Mouse (Mus musculus): ENCODE results near the gene Nfib. TPM values are rescaled to one million over a fixed set of nuclear protein-coding genes. Genes with fewer than 3 reads are reported as not detected.

The Nfib gene
- polyA plus RNA-seq, 2 experiments, result 1.7 to 2.6 TPM

DNA sequence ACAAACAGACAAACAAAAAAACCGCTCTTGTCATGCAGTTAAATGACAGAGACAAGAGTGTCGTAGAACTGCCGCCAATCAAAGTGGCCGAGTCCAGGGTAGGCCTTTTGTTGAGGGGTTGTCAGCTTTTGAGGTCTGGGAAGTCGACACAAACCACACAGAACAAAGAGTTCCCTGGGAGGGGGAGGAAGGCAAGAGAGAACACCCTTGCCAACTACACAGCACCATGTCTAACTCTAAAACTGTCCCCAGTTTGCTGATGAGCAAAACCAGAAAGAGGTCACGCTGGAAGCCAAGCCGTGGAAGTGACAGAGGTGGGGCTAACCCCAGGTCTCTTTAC is 91.1 kb downstream of the Nfib start:
- WGBS (ENCODE audit: insufficient replicate concordance), result 39% methylated on average over 7 of the region's 7 CpGs
- H3K4me3 ChIP-seq (ENCODE audit: insufficient read depth in 1 of 2, low read depth in 2 of 2, low read length in 2 of 2), result no peak overlapping the region

DNA sequence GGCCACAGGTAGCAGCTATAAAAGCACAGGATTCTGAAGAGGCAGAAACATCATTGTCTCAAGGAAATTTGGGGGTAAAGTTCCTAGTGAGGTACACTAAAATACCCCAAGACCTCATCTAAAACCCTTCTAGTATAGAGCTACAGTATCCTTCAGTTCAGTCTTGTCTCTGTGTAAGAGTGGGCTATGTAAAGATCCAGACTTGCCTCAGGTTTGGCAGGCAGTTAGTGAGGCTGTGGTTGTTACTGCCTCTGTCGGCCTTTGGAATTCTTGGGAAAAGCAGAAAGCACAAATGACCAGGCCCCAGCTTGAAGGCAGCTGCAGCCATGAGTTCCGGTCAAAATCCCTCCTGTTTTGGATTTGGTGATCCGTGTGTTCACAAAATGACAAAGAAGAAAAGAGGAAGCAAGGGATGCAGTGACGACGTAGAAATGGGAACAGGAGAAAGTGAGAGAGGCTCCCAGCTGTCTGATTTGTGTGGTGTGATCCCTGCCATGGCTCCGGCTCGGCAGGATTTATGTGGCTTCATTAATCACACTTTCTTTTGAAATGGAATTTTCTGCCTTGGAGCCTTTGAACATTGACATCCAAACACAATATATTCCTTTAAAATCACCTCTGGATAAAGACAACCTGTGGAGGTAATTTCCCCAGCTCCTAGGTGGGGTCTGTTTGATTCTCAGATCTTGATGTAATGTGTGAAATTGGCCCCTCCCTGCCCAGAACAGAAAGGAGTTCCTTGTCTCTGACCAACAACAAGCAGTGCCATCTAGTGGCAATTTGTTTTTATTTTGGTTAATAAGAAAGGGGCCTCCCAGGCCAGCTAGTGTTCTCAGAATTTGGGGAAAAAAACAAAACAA is 91.7 kb downstream of the Nfib start:
- no peaks in the 10 kb centered on the region for H3K36me3 ChIP-seq (replicated peaks; ENCODE audit: control insufficient read depth, insufficient read depth, low read depth)
- TF ChIP-seq CTCF (IDR thresholded peaks at IDR 0.05; ENCODE audit: low read depth) (peak; percentile 30), EP300 (IDR thresholded peaks at IDR 0.05; ENCODE audit: low read depth) (no peak)
- no peak overlapping the region for H3K9ac ChIP-seq (replicated peaks)
- H3K9me3 ChIP-seq (ENCODE audit: control insufficient read depth, low read length), result no peaks in the 10 kb centered on the region
- WGBS (ENCODE audit: insufficient replicate concordance), result 38% methylated on average over 7 of the region's 7 CpGs
- H3K27me3 ChIP-seq (ENCODE audit: control insufficient read depth, insufficient read depth, low read length), result no peaks in the 10 kb centered on the region
- no peaks in the 10 kb centered on the region for H3K4me1 ChIP-seq (replicated peaks; ENCODE audit: control insufficient read depth in 2 of 2, insufficient read depth in 2 of 2, low read length in 1 of 2)
- ATAC-seq (ENCODE audit: insufficient read depth), result no peak
- no peak overlapping the region for H3K4me2 ChIP-seq (ENCODE audit: low read depth)
- no peak overlapping the region for H3K27ac ChIP-seq
- DNase-seq (ENCODE audit: low read depth in 3 of 3, low spot score in 3 of 3), result no peak
- no peak overlapping the region for H3K4me3 ChIP-seq (ENCODE audit: insufficient read depth in 1 of 2, low read depth in 2 of 2, low read length in 2 of 2)

More for the DNA sequence above, 91.1 kb downstream of the Nfib start:
- no peaks in the 10 kb centered on the region for H3K4me1 ChIP-seq (replicated peaks; ENCODE audit: control insufficient read depth in 2 of 2, insufficient read depth in 2 of 2, low read length in 1 of 2)
- no peaks in the 10 kb centered on the region for H3K36me3 ChIP-seq (replicated peaks; ENCODE audit: control insufficient read depth, insufficient read depth, low read depth)
- H3K9me3 ChIP-seq (ENCODE audit: control insufficient read depth, low read length), result no peaks in the 10 kb centered on the region
- no peak overlapping the region for H3K4me2 ChIP-seq (ENCODE audit: low read depth)
- H3K27me3 ChIP-seq (ENCODE audit: control insufficient read depth, insufficient read depth, low read length), result no peaks in the 10 kb centered on the region
- DNase-seq (ENCODE audit: low read depth in 3 of 3, low spot score in 3 of 3) (no peak), ATAC-seq (ENCODE audit: insufficient read depth) (no peak)
- TF ChIP-seq EP300 (IDR thresholded peaks at IDR 0.05; ENCODE audit: low read depth) (no peak), CTCF (IDR thresholded peaks at IDR 0.05; ENCODE audit: low read depth) (no peak; the same call in 1 of the 2 replicates)
- no peak overlapping the region for H3K9ac ChIP-seq (replicated peaks)
- H3K27ac ChIP-seq, result no peak overlapping the region

DNA sequence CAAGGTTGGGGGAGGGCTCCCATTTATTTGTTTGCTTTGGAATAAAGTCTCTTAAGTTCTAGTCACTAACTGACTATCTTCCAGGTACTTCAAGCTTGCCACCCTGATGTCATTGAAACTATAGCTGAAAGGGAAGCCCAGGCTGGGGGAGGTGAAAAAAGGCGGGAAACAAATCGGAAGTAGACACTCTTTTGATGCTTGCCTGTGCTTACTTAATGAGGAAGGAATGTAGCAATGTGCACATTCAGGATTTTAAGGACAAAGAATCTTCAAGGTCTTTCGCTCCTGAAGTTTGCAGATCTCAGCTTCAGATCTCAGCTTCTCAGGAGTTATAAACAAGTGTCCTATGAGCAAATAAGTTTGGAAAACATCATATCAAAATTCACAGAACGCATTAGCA is 95.9 kb downstream of the Nfib start:
- Histone ChIP-seq H3K4me3 (ENCODE audit: insufficient read depth in 1 of 2, low read depth in 2 of 2, low read length in 2 of 2) (no peak overlapping the region), H3K4me2 (ENCODE audit: low read depth) (no peak overlapping the region), H3K9me3 (ENCODE audit: control insufficient read depth, low read length) (no peaks in the 10 kb centered on the region), H3K9ac (replicated peaks) (no peak overlapping the region), H3K27ac (no peak overlapping the region), H3K27me3 (ENCODE audit: control insufficient read depth, insufficient read depth, low read length) (no peaks in the 10 kb centered on the region), H3K36me3 (replicated peaks; ENCODE audit: control insufficient read depth, insufficient read depth, low read depth) (no peaks in the 10 kb centered on the region), H3K4me1 (replicated peaks; ENCODE audit: control insufficient read depth in 2 of 2, insufficient read depth in 2 of 2, low read length in 1 of 2) (no peaks in the 10 kb centered on the region)
- no peak for ATAC-seq (ENCODE audit: insufficient read depth)
- no peak for DNase-seq (ENCODE audit: low read depth in 3 of 3, low spot score in 3 of 3)
- no peak for TF ChIP-seq EP300 (IDR thresholded peaks at IDR 0.05; ENCODE audit: low read depth)
- no peak for TF ChIP-seq CTCF (IDR thresholded peaks at IDR 0.05; ENCODE audit: low read depth)
- WGBS (ENCODE audit: insufficient replicate concordance), result 65% methylated on average over 4 of the region's 4 CpGs

DNA sequence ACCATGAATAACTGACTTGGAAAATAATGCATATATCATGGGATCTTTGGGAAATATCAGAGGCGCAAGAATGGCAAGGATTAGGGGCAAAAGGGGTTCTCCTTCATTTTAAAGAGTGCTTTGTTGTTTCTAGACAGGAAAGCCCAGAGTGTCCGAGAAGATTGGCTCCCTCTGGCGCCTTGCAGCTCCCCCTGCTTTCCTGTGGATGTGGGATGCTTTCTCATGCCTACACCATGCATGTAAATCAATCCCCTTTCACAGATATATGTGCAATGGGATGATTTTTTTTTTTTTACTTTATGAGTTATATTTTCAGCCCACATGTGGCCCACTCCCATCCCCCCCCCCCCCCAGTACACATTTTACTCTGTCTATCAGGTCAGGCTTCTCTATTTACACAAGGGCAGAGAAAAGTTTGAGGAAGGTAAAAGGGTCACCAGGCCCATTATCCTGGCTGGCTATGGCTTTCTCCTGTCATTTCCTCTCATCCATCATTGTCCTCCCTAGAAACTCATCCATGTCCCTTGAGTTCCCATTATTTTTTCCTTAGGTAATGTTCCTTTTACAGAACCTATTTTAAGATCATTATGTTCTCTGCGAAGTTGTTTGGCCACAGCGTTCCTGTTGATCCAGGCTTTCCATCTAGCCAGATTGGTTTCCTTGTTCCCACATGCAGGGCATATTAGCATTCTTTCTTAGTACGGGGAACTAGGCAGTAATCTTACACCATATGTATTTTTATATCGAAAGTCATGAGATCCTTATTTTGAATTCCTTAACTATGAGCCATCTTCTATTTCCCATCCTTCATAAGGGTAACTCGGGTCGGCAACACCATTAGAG is 96.6 kb downstream of the Nfib start:
- H3K27ac ChIP-seq, result no peak overlapping the region
- no peaks in the 10 kb centered on the region for H3K4me1 ChIP-seq (replicated peaks; ENCODE audit: control insufficient read depth in 2 of 2, insufficient read depth in 2 of 2, low read length in 1 of 2)
- ATAC-seq (ENCODE audit: insufficient read depth) (no peak), DNase-seq (ENCODE audit: low read depth in 3 of 3, low spot score in 3 of 3) (no peak)
- no peaks in the 10 kb centered on the region for H3K9me3 ChIP-seq (ENCODE audit: control insufficient read depth, low read length)
- WGBS (ENCODE audit: insufficient replicate concordance), result 61% methylated on average over 9 of the region's 9 CpGs
- no peak overlapping the region for H3K4me3 ChIP-seq (ENCODE audit: insufficient read depth in 1 of 2, low read depth in 2 of 2, low read length in 2 of 2)
- H3K4me2 ChIP-seq (ENCODE audit: low read depth), result no peak overlapping the region
- no peak overlapping the region for H3K9ac ChIP-seq (replicated peaks)
- H3K27me3 ChIP-seq (ENCODE audit: control insufficient read depth, insufficient read depth, low read length), result no peaks in the 10 kb centered on the region
- no peak for TF ChIP-seq EP300 (IDR thresholded peaks at IDR 0.05; ENCODE audit: low read depth)
- no peak for TF ChIP-seq CTCF (IDR thresholded peaks at IDR 0.05; ENCODE audit: low read depth)
- no peaks in the 10 kb centered on the region for H3K36me3 ChIP-seq (replicated peaks; ENCODE audit: control insufficient read depth, insufficient read depth, low read depth)

DNA sequence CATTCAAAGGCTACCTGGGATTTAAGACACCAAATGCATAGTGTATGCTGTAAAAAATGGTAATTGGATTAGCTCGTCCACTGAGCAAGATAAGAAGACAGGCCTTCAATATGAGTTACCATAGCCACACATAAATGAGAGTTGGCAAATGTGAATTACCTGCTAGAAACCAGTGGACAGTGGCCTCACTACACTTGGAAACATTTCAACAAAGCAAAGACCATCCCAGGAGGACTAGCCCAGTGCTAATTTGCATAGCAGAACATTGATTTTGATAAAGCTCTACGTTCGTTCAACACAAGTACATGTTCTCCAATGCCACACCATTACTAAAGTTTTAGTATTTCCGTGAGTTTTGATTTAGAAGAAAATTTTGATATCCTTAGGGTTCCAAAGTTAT is 98.3 kb downstream of the Nfib start:
- 58% methylated on average over 4 of the region's 4 CpGs for WGBS (ENCODE audit: insufficient replicate concordance)

More for the DNA sequence above, 98.3 kb downstream of the Nfib start:
- no peak for DNase-seq (ENCODE audit: low read depth in 3 of 3, low spot score in 3 of 3)
- Histone ChIP-seq H3K4me2 (ENCODE audit: low read depth) (no peak overlapping the region), H3K4me3 (ENCODE audit: insufficient read depth in 1 of 2, low read depth in 2 of 2, low read length in 2 of 2) (no peak overlapping the region), H3K36me3 (replicated peaks; ENCODE audit: control insufficient read depth, insufficient read depth, low read depth) (no peaks in the 10 kb centered on the region), H3K9me3 (ENCODE audit: control insufficient read depth, low read length) (no peaks in the 10 kb centered on the region), H3K27ac (no peak overlapping the region), H3K9ac (replicated peaks) (no peak overlapping the region), H3K4me1 (replicated peaks; ENCODE audit: control insufficient read depth in 2 of 2, insufficient read depth in 2 of 2, low read length in 1 of 2) (no peaks in the 10 kb centered on the region), H3K27me3 (ENCODE audit: control insufficient read depth, insufficient read depth, low read length) (no peaks in the 10 kb centered on the region)
- TF ChIP-seq EP300 (IDR thresholded peaks at IDR 0.05; ENCODE audit: low read depth) (no peak), CTCF (IDR thresholded peaks at IDR 0.05; ENCODE audit: low read depth) (no peak)
- ATAC-seq (ENCODE audit: insufficient read depth), result no peak

Measured in liver, embryonic 14.5 days (tissue).